Mouse (Mus musculus) forebrain, embryonic 11.5 days (tissue): ENCODE data around the gene Jazf1. TPM values are rescaled to one million over a fixed set of nuclear protein-coding genes. Genes with fewer than 3 reads are reported as not detected.
A peak's percentile ranks its signal among the peaks of the same experiment; 100 is the strongest.

Experiments used
- ATAC-seq: fragments of 200-750 bp; cut with Nextera tagmentation; replicated peaks from 2 replicates; pipeline ENCODE4 v1.8.0; 2017; ENCODE audit warnings: moderate TSS enrichment; ENCODE audit not compliant: low FRiP score
- DNase-seq: peaks from one replicate; pipeline ENCODE4 v3.0.0-alpha.2; 2017; ENCODE audit warnings: low spot score
- H3K27ac ChIP-seq: fragments of 300-500 bp; sonication (generic); 2 replicates; pipeline ENCODE4 v1.5.1; 2014; ENCODE audit warnings: low read depth, low read length
- H3K27me3 ChIP-seq: fragments of 300-500 bp; sonication (generic); 2 replicates; pipeline ENCODE4 v1.6.1; 2014; ENCODE audit warnings: mild to moderate bottlenecking, low read length, mixed read lengths; ENCODE audit not compliant: control insufficient read depth, insufficient read depth
- H3K36me3 ChIP-seq: fragments of 300-500 bp; sonication (generic); 2 replicates; pipeline ENCODE4 v1.6.1; 2014; ENCODE audit warnings: mild to moderate bottlenecking, low read length, moderate library complexity, mixed read lengths; ENCODE audit not compliant: control insufficient read depth, insufficient read depth
- H3K4me1 ChIP-seq: fragments of 300-500 bp; sonication (generic); replicated peaks from 2 replicates; pipeline ENCODE4 v1.6.1; 2014; ENCODE audit warnings: low read length, mixed read lengths; ENCODE audit not compliant: control insufficient read depth, insufficient read depth
- H3K4me2 ChIP-seq: fragments of 300-500 bp; sonication (generic); 2 replicates; pipeline ENCODE4 v1.6.1; 2014; ENCODE audit warnings: low read depth, mild to moderate bottlenecking, low read length, moderate library complexity, mixed read lengths; ENCODE audit not compliant: severe bottlenecking
- H3K4me3 ChIP-seq: fragments of 300-500 bp; sonication (generic); 2 replicates; pipeline ENCODE4 v1.5.1; 2014; ENCODE audit warnings: low read depth, low read length
- H3K9ac ChIP-seq: fragments of 300-500 bp; sonication (generic); 2 replicates; pipeline ENCODE4 v1.6.1; 2014; ENCODE audit warnings: low read length
- H3K9me3 ChIP-seq: fragments of 300-500 bp; sonication (generic); 2 replicates; pipeline ENCODE4 v1.6.1; 2016; ENCODE audit warnings: low read length, mixed read lengths; ENCODE audit not compliant: control insufficient read depth
- WGBS: fragments of 180-500 bp; shearing (Covaris S2); extraction: QIAGEN DNeasy Blood & Tissue Kit; methylation state at CpG from one replicate; pipeline ENCODE4 v1.1.7; 2014; 5-methylcytosine and 5-hydroxymethylcytosine counted together
- polyA plus RNA-seq: library from polyadenylated mRNA; unstranded; fragments of >200 nt; fragmentation: Nextera tagmentation; extraction: Ambion mirVana; gene quantifications from 2 replicates; pipeline ENCODE4 v1.2.1, GENCODE M21; 2014

The Jazf1 gene
- polyA plus RNA-seq, 1 experiment from 2014 or later: 6.2 TPM

GRCm38 (mm10) chr6:52852404-52853107 lies 215.9 kb downstream of the Jazf1 start:
- Histone ChIP-seq H3K4me3 (no peak overlapping the region), H3K4me2 (no peak overlapping the region), H3K27me3 (peaks cover 18% of the 10 kb centered on the region), H3K9ac (no peak overlapping the region), H3K4me1 (peaks cover 13% of the 10 kb centered on the region; the same call in 1 of the 2 replicates), H3K9me3 (no peaks in the 10 kb centered on the region), H3K36me3 (no peaks in the 10 kb centered on the region), H3K27ac (peak overlapping the region; percentile 55)
- DNase-seq (no peak), ATAC-seq (peak; percentile 46; the same call in 1 of the 2 replicates)
- 24% methylated on average over 8 of the region's 8 CpGs for WGBS

- peaks cover 18% of the 10 kb centered on the region for H3K27me3 ChIP-seq
- no peaks in the 10 kb centered on the region for H3K36me3 ChIP-seq
- no peak overlapping the region for H3K4me2 ChIP-seq
- H3K9me3 ChIP-seq: no peaks in the 10 kb centered on the region
- no peak overlapping the region for H3K4me3 ChIP-seq
- DNase-seq: no peak
- 51% methylated on average over 3 of the region's 3 CpGs for WGBS
- no peak for ATAC-seq
- no peak overlapping the region for H3K9ac ChIP-seq
- peaks cover 10% of the 10 kb centered on the region; the same call in 1 of the 2 replicates for H3K4me1 ChIP-seq
- H3K27ac ChIP-seq: peak overlapping the region; percentile 55
Observed at GRCm38 (mm10) chr6:52851975-52852374, 216.5 kb downstream of the Jazf1 start.

- no peak overlapping the region for H3K27ac ChIP-seq
- no peak for DNase-seq
Observed at GRCm38 (mm10) chr6:52851019-52851418, 217.4 kb downstream of the Jazf1 start.

GRCm38 (mm10) chr6:52848199-52848598 lies 220.2 kb downstream of the Jazf1 start:
- DNase-seq: no peak
- H3K9ac ChIP-seq: no peak overlapping the region
- ATAC-seq: no peak
- H3K4me1 ChIP-seq: peaks cover 10% of the 10 kb centered on the region; the same call in 1 of the 2 replicates
- WGBS: 81% methylated on average over 6 of the region's 6 CpGs
- H3K4me2 ChIP-seq: no peak overlapping the region
- H3K27ac ChIP-seq: no peak overlapping the region
- H3K9me3 ChIP-seq: no peaks in the 10 kb centered on the region
- H3K36me3 ChIP-seq: no peaks in the 10 kb centered on the region
- no peak overlapping the region for H3K4me3 ChIP-seq
- no peaks in the 10 kb centered on the region for H3K27me3 ChIP-seq

More at GRCm38 (mm10) chr6:52851019-52851418, 217.4 kb downstream of the Jazf1 start:
- H3K9me3 ChIP-seq: no peaks in the 10 kb centered on the region
- no peak for ATAC-seq
- H3K9ac ChIP-seq: no peak overlapping the region
- H3K4me3 ChIP-seq: no peak overlapping the region
- H3K27me3 ChIP-seq: peaks cover 12% of the 10 kb centered on the region
- peaks cover 10% of the 10 kb centered on the region; the same call in 1 of the 2 replicates for H3K4me1 ChIP-seq
- H3K4me2 ChIP-seq: no peak overlapping the region
- no peaks in the 10 kb centered on the region for H3K36me3 ChIP-seq
- WGBS: 71% methylated on average over 5 of the region's 5 CpGs

GRCm38 (mm10) chr6:52846314-52846713 lies 222.1 kb downstream of the Jazf1 start:
- Histone ChIP-seq H3K36me3 (no peaks in the 10 kb centered on the region), H3K27ac (no peak overlapping the region), H3K27me3 (no peaks in the 10 kb centered on the region), H3K4me2 (no peak overlapping the region), H3K4me3 (no peak overlapping the region), H3K4me1 (no peaks in the 10 kb centered on the region; the same call in 1 of the 2 replicates), H3K9ac (no peak overlapping the region), H3K9me3 (no peaks in the 10 kb centered on the region)
- no peak for ATAC-seq
- 79% methylated on average over 2 of the region's 2 CpGs for WGBS
- DNase-seq: no peak

- no peak for DNase-seq
- Histone ChIP-seq H3K4me2 (no peak overlapping the region), H3K9me3 (no peaks in the 10 kb centered on the region), H3K27me3 (no peaks in the 10 kb centered on the region), H3K4me3 (no peak overlapping the region), H3K27ac (no peak overlapping the region), H3K9ac (no peak overlapping the region), H3K36me3 (no peaks in the 10 kb centered on the region), H3K4me1 (peaks cover 3% of the 10 kb centered on the region; the same call in 1 of the 2 replicates)
- WGBS: 86% methylated on average over 3 of the region's 3 CpGs
- no peak for ATAC-seq
Observed at GRCm38 (mm10) chr6:52844741-52845140, 223.7 kb downstream of the Jazf1 start.

- Histone ChIP-seq H3K36me3 (no peaks in the 10 kb centered on the region), H3K4me3 (no peak overlapping the region), H3K4me2 (no peak overlapping the region), H3K27me3 (no peaks in the 10 kb centered on the region; the same call in 1 of the 2 replicates), H3K9ac (no peak overlapping the region), H3K9me3 (no peaks in the 10 kb centered on the region), H3K4me1 (peaks cover 5% of the 10 kb centered on the region; the same call in 1 of the 2 replicates), H3K27ac (no peak overlapping the region)
- DNase-seq: no peak
- no peak for ATAC-seq
- 63% methylated on average over 4 of the region's 4 CpGs for WGBS
Observed at GRCm38 (mm10) chr6:52843027-52843426, 225.4 kb downstream of the Jazf1 start.

GRCm38 (mm10) chr6:52842598-52842997 lies 225.8 kb downstream of the Jazf1 start:
- H3K27ac ChIP-seq: no peak overlapping the region
- H3K4me2 ChIP-seq: no peak overlapping the region
- H3K4me3 ChIP-seq: no peak overlapping the region
- H3K27me3 ChIP-seq: no peaks in the 10 kb centered on the region; the same call in 1 of the 2 replicates
- H3K9ac ChIP-seq: no peak overlapping the region
- 87% methylated on average over 6 of the region's 6 CpGs for WGBS
- ATAC-seq (no peak), DNase-seq (no peak)
- H3K36me3 ChIP-seq: no peaks in the 10 kb centered on the region
- H3K4me1 ChIP-seq: peaks cover 5% of the 10 kb centered on the region; the same call in 1 of the 2 replicates
- H3K9me3 ChIP-seq: no peaks in the 10 kb centered on the region

- Histone ChIP-seq H3K4me1 (peaks cover 5% of the 10 kb centered on the region; the same call in 1 of the 2 replicates), H3K27me3 (no peaks in the 10 kb centered on the region; the same call in 1 of the 2 replicates), H3K9me3 (no peaks in the 10 kb centered on the region), H3K9ac (no peak overlapping the region), H3K27ac (no peak overlapping the region), H3K4me2 (no peak overlapping the region), H3K36me3 (no peaks in the 10 kb centered on the region), H3K4me3 (no peak overlapping the region)
- ATAC-seq: no peak
- no peak for DNase-seq
- 91% methylated on average over 2 of the region's 2 CpGs for WGBS
Observed at GRCm38 (mm10) chr6:52841611-52842010, 226.8 kb downstream of the Jazf1 start.
